ENCODE assay signal across 8 mouse cellular contexts in genomic region chr10:14544941-14545717, GRCm38 (mm10). TPM values are rescaled to one million over a fixed set of nuclear protein-coding genes. Genes with fewer than 3 reads are reported as not detected.
DNase-seq lines count a peak whose midpoint lies in the region; ATAC-seq and TF ChIP-seq lines count a peak whose summit lies in the region.

Gene Adgrg6, minus strand, starts transcription at chr10:14545659.

- H3K4me1 ChIP-seq in intestine, embryonic 14.5 days (replicated peaks; ENCODE audit: control insufficient read depth, insufficient read depth, low read length): no peaks in the 10 kb centered on the region
- no peaks in the 10 kb centered on the region for H3K4me1 ChIP-seq in liver, embryonic 13.5 days (replicated peaks)

- no peaks in the 10 kb centered on the region for H3K36me3 ChIP-seq in intestine, embryonic 14.5 days (ENCODE audit: control insufficient read depth, insufficient read depth, low read length)
- no peaks in the 10 kb centered on the region for H3K36me3 ChIP-seq in liver, embryonic 13.5 days
- H3K36me3 ChIP-seq in myocyte (ENCODE audit: control insufficient read depth, insufficient read depth): no peaks in the 10 kb centered on the region

- peak within 1 kb of the TSS; percentile 45 for H3ac ChIP-seq in myocyte (ENCODE audit: control insufficient read depth, insufficient read length)

- intact Hi-C loops in gastrocnemius, postnatal 36 days (cut with DNase I): no loop called here

- peak within 1 kb of the TSS; percentile 54 for H3K4me3 ChIP-seq in intestine, embryonic 14.5 days (ENCODE audit: low read depth, low read length)
- peak within 1 kb of the TSS; percentile 58 for H3K4me3 ChIP-seq in liver, embryonic 13.5 days (replicated peaks)
- peak within 1 kb of the TSS; percentile 41 for H3K4me3 ChIP-seq in myocyte

- H3K27me3 ChIP-seq in intestine, embryonic 14.5 days (replicated peaks; ENCODE audit: control insufficient read depth, insufficient read depth, low read length): peaks cover 22% of the 10 kb centered on the region
- H3K27me3 ChIP-seq in liver, embryonic 13.5 days: peaks cover 32% of the 10 kb centered on the region
- no peaks in the 10 kb centered on the region for H3K27me3 ChIP-seq in myocyte (ENCODE audit: control insufficient read depth, insufficient read depth, insufficient read length)

- peak; percentile 0 for DNase-seq in CD4-positive, CD25-positive, alpha-beta regulatory T cell, adult 2 months (ENCODE audit: low read depth, low spot score)
- peak; percentile 19 to 30 for DNase-seq in cerebellum, postnatal 14 days
- DNase-seq in gastrocnemius, postnatal 36 days: peak; percentile 28 to 32
- peak; percentile 79 for DNase-seq in intestine, embryonic 14.5 days (ENCODE audit: low spot score)
- no peak for DNase-seq in liver, embryonic 13.5 days
- peak; percentile 6 for DNase-seq in thymus, postnatal 14 days

- H3K27ac ChIP-seq in intestine, embryonic 14.5 days (ENCODE audit: low read depth): no peak within 1 kb of the TSS
- no peak within 1 kb of the TSS for H3K27ac ChIP-seq in liver, embryonic 13.5 days

- peak within 1 kb of the TSS; percentile 95 for H3K4me2 ChIP-seq in intestine, embryonic 14.5 days (ENCODE audit: low read length)
- peak within 1 kb of the TSS; percentile 72 for H3K4me2 ChIP-seq in liver, embryonic 13.5 days
- H3K4me2 ChIP-seq in myocyte (ENCODE audit: low read depth): peak within 1 kb of the TSS; percentile 76

- peak; percentile 44 for TF ChIP-seq POLR2A in myocyte (IDR thresholded peaks at IDR 0.05; ENCODE audit: insufficient read length, low read depth)

- H3K79me2 ChIP-seq in myocyte (ENCODE audit: control insufficient read depth, insufficient read depth): peaks cover 13% of the 10 kb centered on the region

- peak within 1 kb of the TSS; percentile 45 for H3K9ac ChIP-seq in intestine, embryonic 14.5 days (ENCODE audit: low read length)
- 0 out of 2 replicates have a peak within 1 kb of the TSS, but pooled peaks have one; percentile 13 for H3K9ac ChIP-seq in liver, embryonic 13.5 days

- WGBS in intestine, embryonic 14.5 days: under 1% methylated on average over 80 of the region's 81 CpGs
- 2% methylated on average over 81 of the region's 81 CpGs for WGBS in liver, embryonic 13.5 days (ENCODE audit: insufficient replicate concordance)

- no peak for ATAC-seq in CD4-positive, CD25-positive, alpha-beta regulatory T cell, adult 4 months
- peak; percentile 73 for ATAC-seq in intestine, embryonic 14.5 days (replicated peaks; ENCODE audit: low FRiP score, low TSS enrichment, low read depth)
- peak; percentile 39; the same call in 1 of the 2 replicates for ATAC-seq in liver, embryonic 13.5 days (ENCODE audit: low read depth)

- H3K9me3 ChIP-seq in intestine, embryonic 14.5 days (ENCODE audit: control insufficient read depth, low read length): no peaks in the 10 kb centered on the region
- no peaks in the 10 kb centered on the region for H3K9me3 ChIP-seq in liver, embryonic 13.5 days (replicated peaks)

TF ChIP-seq in myocyte, 11 proteins besides CTCF, POLR2A, EP300 and RAD21:
- peak in 1 of 3 experiments; percentile 53 for TF ChIP-seq MYOG (IDR thresholded peaks at IDR 0.05; ENCODE audit: control insufficient read depth in 1 of 3, insufficient read depth in 1 of 3, insufficient read length in 2 of 3, low read depth in 2 of 3)
- no peak for TF ChIP-seq POLR2AphosphoS2 (IDR thresholded peaks at IDR 0.05; ENCODE audit: insufficient read length, low read depth)
- peak in 1 of 3 experiments; percentile 27 for TF ChIP-seq MYOD1 (IDR thresholded peaks at IDR 0.05; ENCODE audit: control insufficient read depth in 1 of 3, insufficient read length in 2 of 3, low read depth in 2 of 3)

RNA-seq across cellular contexts. Expression of gene Adgrg6, which starts in this region (rescaled TPM):
- not detected for polyA plus RNA-seq in CD4-positive, CD25-positive, alpha-beta regulatory T cell, adult 4 months (2017; shearing (Covaris generic))
- total RNA-seq in gastrocnemius, postnatal 36 days (2021): 1 to 10 TPM in 1 of 2 experiments, under 1 TPM in 1; 0.79 to 1.8 TPM
- polyA plus RNA-seq in intestine, embryonic 14.5 days (2014; fragmentation: Nextera tagmentation; extraction: Ambion mirVana): 3.4 and 5.3 TPM in 2 replicates
- polyA plus RNA-seq in liver, embryonic 13.5 days (2015; fragmentation: Nextera tagmentation; extraction: Ambion mirVana): 0.78 and 0.82 TPM in 2 replicates
- 9.3 TPM for polyA plus RNA-seq in myocyte (2012; fragmentation: generic; extraction: Trizol)

Comparison
In these comparisons a context has a peak if more than half of its experiments do, and no peak if none do; other contexts are left out.
1. Peak in ATAC-seq, H3K4me3 ChIP-seq, H3K9ac ChIP-seq and H3K4me2 ChIP-seq in liver, embryonic 13.5 days; RNA of the gene not detected or under 1 TPM.